Mouse (Mus musculus): ENCODE results near the gene Fbxl21.

Gene Fbxl21

GRCm38 (mm10) chr13:56534931-56535330 is 12.7 kb downstream of the Fbxl21 start:
- DNase-seq (ENCODE audit: low spot score in 2 of 2) = no peak

GRCm38 (mm10) chr13:56535570-56535969 is 13.3 kb downstream of the Fbxl21 start:
- no peak for DNase-seq (ENCODE audit: low spot score in 2 of 2)

DNA sequence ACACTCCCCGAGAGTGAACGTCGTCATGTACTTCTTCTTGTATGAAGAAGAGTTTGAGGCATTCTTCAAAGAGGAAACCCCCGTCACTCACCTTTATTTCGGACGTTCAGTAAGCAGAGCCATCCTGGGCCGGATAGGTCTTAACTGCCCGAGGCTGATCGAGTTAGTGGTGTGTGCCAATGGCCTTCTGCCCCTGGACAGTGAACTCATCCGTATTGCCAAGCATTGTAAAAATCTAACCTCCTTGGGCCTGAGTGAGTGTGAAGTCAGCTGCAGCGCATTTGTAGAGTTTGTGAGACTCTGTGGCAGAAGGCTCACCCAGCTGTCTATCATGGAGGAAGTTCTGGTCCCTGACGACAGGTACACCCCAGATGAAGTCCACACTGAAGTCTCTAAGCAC is 14.8 kb downstream of the Fbxl21 start:
- DNase-seq (ENCODE audit: low spot score in 2 of 2) = no peak

DNA sequence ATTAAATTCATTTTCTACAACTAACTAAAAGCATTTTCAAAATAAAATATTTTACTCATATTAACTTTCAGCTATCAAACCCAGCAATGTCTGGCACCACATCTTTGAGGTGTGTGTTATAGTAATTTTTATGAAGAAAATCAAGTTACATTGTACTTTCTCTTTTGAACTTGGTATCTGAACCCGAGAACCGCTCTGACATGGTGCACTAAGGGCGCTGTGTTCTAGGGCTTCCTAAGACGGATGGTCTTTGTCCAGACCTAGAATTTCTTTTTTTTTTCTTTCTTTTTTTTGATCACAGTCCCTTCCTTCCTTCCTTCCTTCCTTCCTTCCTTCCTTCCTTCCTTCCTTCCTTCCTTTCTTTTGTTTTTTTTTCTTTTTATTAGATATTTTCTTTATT is 17.6 kb downstream of the Fbxl21 start:
- no peak for DNase-seq (ENCODE audit: low spot score in 2 of 2)

DNA sequence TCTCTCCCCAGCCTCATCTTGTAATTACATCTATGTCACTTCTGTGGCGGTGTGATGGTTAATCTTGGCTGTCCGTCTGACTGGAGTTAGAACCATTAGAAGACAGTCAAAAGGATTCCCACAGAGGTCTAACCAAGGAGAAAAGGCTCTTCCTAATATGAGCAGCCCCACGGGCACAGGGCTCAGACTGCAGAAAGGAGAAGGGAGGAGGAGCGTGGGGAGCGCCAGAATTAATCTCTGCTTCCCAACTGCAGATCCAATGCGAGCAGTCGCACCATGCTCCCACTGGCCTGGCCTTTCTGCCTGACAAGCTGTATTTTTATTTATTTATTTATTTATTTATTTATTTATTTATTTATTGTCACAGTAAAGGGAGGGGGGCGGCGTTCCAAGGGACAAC is 21.5 kb downstream of the Fbxl21 start:
- no peak for DNase-seq (ENCODE audit: low spot score in 2 of 2)

- DNase-seq (ENCODE audit: low spot score in 2 of 2) = no peak
These were observed 22.7 kb downstream of the Fbxl21 start for GRCm38 (mm10) chr13:56544956-56545355.

DNA sequence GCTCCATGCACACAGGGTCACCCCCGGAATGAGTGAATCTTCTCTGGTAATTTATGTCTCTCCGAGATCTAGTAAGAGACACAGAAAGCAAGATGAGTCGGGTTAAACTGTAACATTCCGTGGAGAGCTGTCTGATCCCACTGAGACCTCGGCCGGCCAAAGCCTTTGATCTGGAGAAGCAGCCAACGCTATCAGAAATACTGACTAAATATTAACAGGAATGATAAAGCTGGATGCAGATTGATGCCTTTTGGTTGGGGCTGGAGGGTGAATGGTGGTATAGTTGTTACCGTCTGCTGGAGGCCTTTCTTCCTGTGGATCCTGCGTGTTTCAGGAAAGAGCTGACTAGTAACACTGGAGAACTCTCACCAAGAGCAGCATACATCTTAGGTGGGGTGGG is 26.1 kb downstream of the Fbxl21 start, which contains the start of gene Lect2:
Lect2 (minus strand) TSS at position 102 of the 400 bp plus-strand sequence.
- DNase-seq (ENCODE audit: low spot score in 2 of 2) = no peak

DNA sequence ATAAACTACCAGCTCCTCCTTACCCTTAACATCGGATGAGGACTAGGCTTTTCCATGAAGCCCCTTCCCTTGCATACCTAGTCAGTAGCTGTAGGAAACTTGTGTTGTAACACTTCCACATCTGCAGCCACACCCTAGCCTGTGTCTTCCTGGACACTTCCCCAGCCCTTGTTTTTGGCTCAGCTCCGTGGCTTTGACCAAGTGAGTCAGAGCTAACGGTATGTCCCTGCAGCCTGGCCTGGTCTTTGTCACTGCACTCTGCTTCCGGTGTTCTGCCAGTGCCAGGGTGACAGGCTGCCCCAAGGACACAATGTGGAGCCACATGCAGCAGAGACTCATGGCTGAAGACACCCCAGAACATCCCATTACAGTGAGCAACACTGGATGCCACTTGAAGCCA is 27.1 kb downstream of the Fbxl21 start:
- peak; percentile 73 to 79 for DNase-seq (ENCODE audit: low spot score in 2 of 2)

- peak in 1 of 2 experiments; percentile 46 for DNase-seq (ENCODE audit: low spot score in 2 of 2)
These were observed 28.3 kb downstream of the Fbxl21 start for GRCm38 (mm10) chr13:56550574-56550973.

DNA sequence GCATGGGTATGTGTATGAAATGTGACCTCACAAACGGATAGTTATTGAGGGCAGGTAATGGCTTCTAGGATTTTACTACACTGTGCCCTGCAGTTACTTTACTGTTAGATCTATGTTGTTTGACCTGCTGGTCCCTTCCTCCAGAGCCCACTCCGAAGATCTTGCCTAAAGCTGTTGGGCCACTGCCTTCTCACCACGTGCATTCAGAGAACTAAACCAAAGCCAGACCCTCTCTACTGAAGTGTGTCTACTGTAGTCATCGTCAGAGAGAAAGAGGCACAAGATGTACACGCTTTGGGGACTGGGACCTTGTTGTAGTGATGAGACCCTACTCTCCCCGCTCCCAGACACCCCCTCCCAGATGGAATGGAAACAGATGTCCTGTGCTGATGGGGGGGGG is 29.4 kb downstream of the Fbxl21 start:
- DNase-seq (ENCODE audit: low spot score in 2 of 2) = no peak

GRCm38 (mm10) chr13:56553923-56554322 is 31.7 kb downstream of the Fbxl21 start:
- DNase-seq (ENCODE audit: low spot score in 2 of 2) = no peak

- no peak for DNase-seq (ENCODE audit: low spot score in 2 of 2)
These were observed 32.1 kb downstream of the Fbxl21 start for GRCm38 (mm10) chr13:56554409-56554808.

GRCm38 (mm10) chr13:56555957-56556356 is 33.7 kb downstream of the Fbxl21 start:
- peak; percentile 50 to 53 for DNase-seq (ENCODE audit: low spot score in 2 of 2)

DNA sequence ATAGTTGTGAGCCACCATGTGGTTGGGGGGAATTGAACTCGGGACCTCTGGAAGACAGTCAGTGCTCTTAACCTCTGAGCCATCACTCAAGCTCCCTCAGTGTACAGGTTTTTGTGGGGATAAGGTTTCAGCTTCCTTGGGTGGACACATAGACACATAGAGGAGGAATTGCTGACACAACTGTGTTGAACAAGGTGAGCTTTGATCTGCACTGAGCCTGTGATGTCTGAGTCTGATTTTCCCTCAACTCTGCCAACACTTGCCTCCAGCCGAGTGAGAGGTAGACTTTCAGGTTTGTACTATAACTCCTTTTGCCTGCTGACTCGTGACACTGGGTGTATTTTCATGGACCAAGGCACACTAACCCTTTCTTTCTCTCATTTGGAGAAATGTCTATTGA is 34.4 kb downstream of the Fbxl21 start:
- DNase-seq (ENCODE audit: low spot score in 2 of 2) = no peak

- DNase-seq (ENCODE audit: low spot score in 2 of 2) = no peak
These were observed 36.5 kb downstream of the Fbxl21 start for GRCm38 (mm10) chr13:56558811-56559210.

DNA sequence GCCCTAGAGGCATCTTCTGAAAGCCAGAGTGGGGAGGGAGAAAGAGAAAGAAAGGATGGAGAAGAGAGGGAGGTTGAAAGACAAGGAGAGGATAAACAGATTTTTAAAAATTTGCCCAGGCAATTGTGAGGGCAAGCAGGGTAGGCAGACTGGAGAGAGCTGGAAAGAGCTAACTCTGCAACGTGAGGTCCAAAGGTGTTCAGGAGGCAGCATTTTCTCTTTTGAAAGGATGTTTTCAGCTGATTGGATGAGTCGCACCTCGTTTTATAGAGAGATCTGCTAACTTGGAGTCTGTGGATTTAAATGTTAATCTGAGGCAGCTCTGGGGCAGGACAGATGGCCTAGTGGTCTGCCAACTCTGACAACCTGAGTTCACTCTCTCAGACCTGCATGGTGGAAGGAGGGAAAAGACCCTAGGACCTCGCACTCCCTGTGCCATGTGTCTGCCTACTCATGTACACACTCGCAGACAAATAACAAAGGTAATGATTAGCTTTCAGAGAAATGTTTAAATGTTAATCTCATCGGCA is 37.6 kb downstream of the Fbxl21 start:
- no peak for DNase-seq (ENCODE audit: low spot score in 2 of 2)

GRCm38 (mm10) chr13:56561129-56561528 is 38.9 kb downstream of the Fbxl21 start:
- DNase-seq (ENCODE audit: low spot score in 2 of 2) = no peak

DNA sequence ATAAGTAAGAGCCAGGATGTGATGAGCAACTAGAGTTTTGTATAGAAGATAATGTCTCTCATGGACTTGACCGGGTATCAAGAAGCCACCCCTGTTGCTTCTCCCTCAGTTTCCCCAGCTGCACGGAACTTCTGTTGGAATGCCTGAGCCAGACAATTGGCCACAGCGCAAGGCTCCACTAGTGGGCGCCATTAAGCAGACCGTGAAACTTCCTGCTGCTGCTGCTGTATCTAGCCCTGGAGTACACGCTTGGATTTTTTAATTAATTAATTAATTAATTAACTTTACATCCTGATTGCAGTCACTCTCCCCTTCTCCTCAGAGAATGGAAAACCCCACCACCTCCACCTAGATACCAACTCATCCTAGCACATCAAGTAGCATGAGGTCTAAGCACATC is 40.8 kb downstream of the Fbxl21 start:
- DNase-seq (ENCODE audit: low spot score in 2 of 2) = peak in 1 of 2 experiments; percentile 27

DNA sequence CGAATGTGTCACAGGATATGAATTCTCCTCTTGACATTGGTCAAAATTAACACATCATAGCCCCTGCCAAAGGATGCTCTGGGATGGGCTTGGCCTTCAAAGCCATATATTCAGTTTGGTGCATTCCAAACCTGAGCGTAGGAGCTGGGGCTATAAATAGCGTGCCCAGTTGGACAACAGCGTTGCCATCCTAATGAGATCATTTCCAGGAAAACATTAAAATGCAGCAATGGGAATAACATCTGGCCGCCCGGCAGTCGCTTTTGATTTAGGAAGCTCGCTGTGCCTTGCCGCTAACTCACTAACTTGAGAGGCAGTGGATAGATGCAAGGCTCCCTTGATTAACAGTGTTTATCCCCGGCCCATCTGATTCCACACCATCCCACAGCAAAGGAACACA is 44.1 kb downstream of the Fbxl21 start:
- DNase-seq (ENCODE audit: low spot score in 2 of 2) = peak in 1 of 2 experiments; percentile 42

GRCm38 (mm10) chr13:56571645-56572044 is 49.4 kb downstream of the Fbxl21 start:
- no peak for DNase-seq (ENCODE audit: low spot score in 2 of 2)

GRCm38 (mm10) chr13:56575074-56575473 is 52.8 kb downstream of the Fbxl21 start:
- no peak for DNase-seq (ENCODE audit: low spot score in 2 of 2)

GRCm38 (mm10) chr13:56575701-56576321 is 53.5 kb downstream of the Fbxl21 start:
- DNase-seq (ENCODE audit: low spot score in 2 of 2) = peak; percentile 85 to 87

GRCm38 (mm10) chr13:56578097-56578496 is 55.8 kb downstream of the Fbxl21 start:
- DNase-seq (ENCODE audit: low spot score in 2 of 2) = no peak

- no peak for DNase-seq (ENCODE audit: low spot score in 2 of 2)
These were observed 58.2 kb downstream of the Fbxl21 start for GRCm38 (mm10) chr13:56580450-56580849.
